Mouse (Mus musculus) gastrocnemius, adult 2 months (tissue): ENCODE data around the gene Rbfox1. TPM values are rescaled to one million over a fixed set of nuclear protein-coding genes. Genes with fewer than 3 reads are reported as not detected.

ENCODE experiments used
- DNase-seq: peaks from one replicate; pipeline ENCODE4 v3.0.0; 2022
- H3K27ac ChIP-seq: fragments of 200-600 bp; 2 replicates; pipeline ENCODE4 v1.8.1; 2022; ENCODE audit warnings: mild to moderate bottlenecking
- H3K4me3 ChIP-seq: fragments of 200-600 bp; 2 replicates; pipeline ENCODE4 v1.8.1; 2022; ENCODE audit warnings: mild to moderate bottlenecking, moderate library complexity
- CTCF ChIP-seq: fragments of 200-600 bp; IDR thresholded peaks from 2 replicates; pipeline ENCODE4 v1.8.1; 2022; ENCODE audit warnings: antibody characterized with exemption, mild to moderate bottlenecking, moderate library complexity
- intact Hi-C: fragments of 180-260 bp; cut with DNase I; formaldehyde crosslinking; loops from one replicate; pipeline ENCODE4 v1.15.1; 2025
- total RNA-seq, 2 experiments: library from RNA; stranded (reverse); gene quantifications; 2 replicates each; pipeline ENCODE4 v1.2.3; 2021

Gene Rbfox1
- total RNA-seq, 2 experiments from 2014 or later, result 194 to 277 TPM

GRCm38 (mm10) chr16:6532077-6532995 is 647.2 kb downstream of the Rbfox1 start:
- no peak for DNase-seq
- no peak for TF ChIP-seq CTCF
- H3K27ac ChIP-seq, result no peak overlapping the region
- no peak overlapping the region for H3K4me3 ChIP-seq
- intact Hi-C loops, result no loop called here

GRCm38 (mm10) chr16:6555776-6556175 is 670.6 kb downstream of the Rbfox1 start:
- no peak for DNase-seq
- H3K4me3 ChIP-seq, result no peak overlapping the region
- TF ChIP-seq CTCF, result no peak
- intact Hi-C loops, result no loop called here
- no peak overlapping the region for H3K27ac ChIP-seq

GRCm38 (mm10) chr16:6557726-6558125 is 672.6 kb downstream of the Rbfox1 start:
- Histone ChIP-seq H3K4me3 (no peak overlapping the region), H3K27ac (no peak overlapping the region)
- no peak for DNase-seq
- intact Hi-C loops, result no loop called here
- TF ChIP-seq CTCF, result no peak

GRCm38 (mm10) chr16:6584700-6585099 is 699.5 kb downstream of the Rbfox1 start:
- H3K4me3 ChIP-seq, result no peak overlapping the region
- no peak for DNase-seq
- no peak for TF ChIP-seq CTCF
- intact Hi-C loops, result no loop called here
- H3K27ac ChIP-seq, result no peak overlapping the region

- no peak overlapping the region for H3K27ac ChIP-seq
- DNase-seq, result no peak
- TF ChIP-seq CTCF, result no peak
- intact Hi-C loops, result no loop called here
- H3K4me3 ChIP-seq, result no peak overlapping the region
These were observed 700.0 kb downstream of the Rbfox1 start for GRCm38 (mm10) chr16:6585204-6585603.

GRCm38 (mm10) chr16:6616526-6616925 is 731.4 kb downstream of the Rbfox1 start:
- intact Hi-C loops, result no loop called here
- no peak overlapping the region for H3K27ac ChIP-seq
- H3K4me3 ChIP-seq, result no peak overlapping the region
- no peak for DNase-seq
- TF ChIP-seq CTCF, result no peak

GRCm38 (mm10) chr16:6640330-6640729 is 755.2 kb downstream of the Rbfox1 start:
- TF ChIP-seq CTCF, result no peak
- Histone ChIP-seq H3K4me3 (no peak overlapping the region), H3K27ac (no peak overlapping the region)
- intact Hi-C loops, result no loop called here
- no peak for DNase-seq

- no peak overlapping the region for H3K4me3 ChIP-seq
- no peak overlapping the region for H3K27ac ChIP-seq
- no peak for TF ChIP-seq CTCF
- DNase-seq, result no peak
- intact Hi-C loops, result no loop called here
These were observed 761.8 kb downstream of the Rbfox1 start for GRCm38 (mm10) chr16:6646941-6647340.

- H3K27ac ChIP-seq, result no peak overlapping the region
- H3K4me3 ChIP-seq, result no peak overlapping the region
- no peak for DNase-seq
- intact Hi-C loops, result no loop called here
- no peak for TF ChIP-seq CTCF
These were observed 763.6 kb downstream of the Rbfox1 start for GRCm38 (mm10) chr16:6648753-6649152.

GRCm38 (mm10) chr16:6658594-6658993 is 773.4 kb downstream of the Rbfox1 start:
- intact Hi-C loops, result no loop called here
- Histone ChIP-seq H3K4me3 (no peak overlapping the region), H3K27ac (no peak overlapping the region)
- no peak for TF ChIP-seq CTCF
- no peak for DNase-seq

GRCm38 (mm10) chr16:6686076-6686757 is 801.1 kb downstream of the Rbfox1 start:
- no peak overlapping the region for H3K27ac ChIP-seq
- no peak for DNase-seq
- no peak overlapping the region for H3K4me3 ChIP-seq
- intact Hi-C loops, result no loop called here
- peak; percentile 9; the same call in 1 of the 2 replicates for TF ChIP-seq CTCF

- no peak for TF ChIP-seq CTCF
- intact Hi-C loops, result no loop called here
- Histone ChIP-seq H3K4me3 (no peak overlapping the region), H3K27ac (no peak overlapping the region)
- no peak for DNase-seq
These were observed 819.7 kb downstream of the Rbfox1 start for GRCm38 (mm10) chr16:6704847-6705246.

GRCm38 (mm10) chr16:6712341-6712740 is 827.2 kb downstream of the Rbfox1 start:
- Histone ChIP-seq H3K27ac (no peak overlapping the region), H3K4me3 (no peak overlapping the region)
- TF ChIP-seq CTCF, result no peak
- no peak for DNase-seq
- intact Hi-C loops, result no loop called here

GRCm38 (mm10) chr16:6715245-6715644 is 830.1 kb downstream of the Rbfox1 start:
- no peak overlapping the region for H3K4me3 ChIP-seq
- intact Hi-C loops, result no loop called here
- H3K27ac ChIP-seq, result no peak overlapping the region
- DNase-seq, result no peak
- no peak for TF ChIP-seq CTCF
